Mouse (Mus musculus) spleen, adult 2 months (tissue): Measurements from ENCODE around the gene Neu3. TPM values are rescaled to one million over a fixed set of nuclear protein-coding genes. Genes with fewer than 3 reads are reported as not detected.

Source experiments
- DNase-seq, 2 experiments: peaks; one replicate each; pipeline versions ENCODE4 v3.0.0 to v3.0.0-alpha.2; 2012 to 2021; ENCODE audit warnings: low spot score in 2 of 2, low read depth in 1 of 2
- H3K27ac ChIP-seq: fragments of 200-500 bp; 2 replicates; pipeline ENCODE4 v1.5.1; 2012; ENCODE audit warnings: low read length, inconsistent platforms; ENCODE audit not compliant: insufficient read depth
- H3K27me3 ChIP-seq: fragments of 200-500 bp; 2 replicates; pipeline ENCODE4 v1.6.1; 2012; ENCODE audit warnings: mild to moderate bottlenecking, moderate library complexity, low read length, inconsistent platforms; ENCODE audit not compliant: control insufficient read depth, insufficient read depth
- H3K36me3 ChIP-seq: fragments of 200-500 bp; 2 replicates; pipeline ENCODE4 v1.6.1; 2012; ENCODE audit warnings: mild to moderate bottlenecking, low read length, inconsistent platforms; ENCODE audit not compliant: control insufficient read depth, insufficient read depth
- H3K4me1 ChIP-seq: fragments of 200-500 bp; 2 replicates; pipeline ENCODE4 v1.6.1; 2011; ENCODE audit warnings: inconsistent platforms; ENCODE audit not compliant: control insufficient read depth, insufficient read depth, insufficient read length
- H3K4me3 ChIP-seq: fragments of 200-500 bp; 2 replicates; pipeline ENCODE4 v1.5.1; 2011; ENCODE audit warnings: mild to moderate bottlenecking, inconsistent platforms; ENCODE audit not compliant: insufficient read depth, insufficient read length; ENCODE audit errors: extremely low read depth
- CTCF ChIP-seq: fragments of 200-500 bp; IDR thresholded peaks from 2 replicates; pipeline ENCODE4 v1.5.1; 2011; ENCODE audit warnings: mild to moderate bottlenecking, inconsistent platforms; ENCODE audit not compliant: insufficient read depth, insufficient read length, insufficient replicate concordance; ENCODE audit errors: extremely low read depth
- POLR2A ChIP-seq: fragments of 200-500 bp; IDR thresholded peaks from 2 replicates; pipeline ENCODE4 v1.6.1; 2011; ENCODE audit warnings: low read depth, low read length, inconsistent platforms
- WGBS: fragments of 180-500 bp; shearing (Covaris S2); methylation state at CpG from one replicate; pipeline ENCODE4 v1.1.7; 2018; 5-methylcytosine and 5-hydroxymethylcytosine counted together
- polyA plus RNA-seq: library from polyadenylated mRNA; depleted of rRNA; stranded (reverse); fragments of >200 nt; gene quantifications from 2 replicates; pipeline ENCODE4 v1.2.3, GENCODE M21; 2012; rRNA removed

Neu3 gene
- polyA plus RNA-seq = 2.4 and 3.7 TPM in 2 replicates

- TF ChIP-seq CTCF (no peak), POLR2A (peak; percentile 29; the same call in 1 of the 2 replicates)
- Histone ChIP-seq H3K4me3 (peak within 1 kb of the TSS; percentile 75), H3K36me3 (no peaks in the 10 kb centered on the region), H3K4me1 (peaks cover 4% of the 10 kb centered on the region; the same call in 1 of the 2 replicates), H3K27ac (peak within 1 kb of the TSS; percentile 57; the same call in 1 of the 2 replicates), H3K27me3 (no peaks in the 10 kb centered on the region)
- peak; percentile 65 to 87 for DNase-seq
- WGBS = 2% methylated on average over 26 of the region's 26 CpGs
Measured at GRCm38 (mm10) chr7:99828083-99828570, at the start of gene Neu3. Neu3 (minus strand) TSS chr7:99828417.

GRCm38 (mm10) chr7:99876345-99876744, 48.1 kb upstream of the Neu3 start:
- no peaks in the 10 kb centered on the region for H3K4me1 ChIP-seq
- no peaks in the 10 kb centered on the region for H3K27me3 ChIP-seq
- no peak overlapping the region for H3K4me3 ChIP-seq
- H3K27ac ChIP-seq = no peak overlapping the region
- peak; percentile 88; the same call in 1 of the 2 replicates for TF ChIP-seq CTCF
- TF ChIP-seq POLR2A = no peak
- H3K36me3 ChIP-seq = no peaks in the 10 kb centered on the region
- WGBS = 3% methylated on average over 3 of the region's 3 CpGs
- peak; percentile 46 to 73 for DNase-seq

- H3K27me3 ChIP-seq = no peaks in the 10 kb centered on the region
- TF ChIP-seq POLR2A (no peak), CTCF (no peak)
- H3K27ac ChIP-seq = no peak overlapping the region
- no peaks in the 10 kb centered on the region for H3K36me3 ChIP-seq
- no peak for DNase-seq
- 59% methylated on average over 5 of the region's 5 CpGs for WGBS
- no peaks in the 10 kb centered on the region for H3K4me1 ChIP-seq
- H3K4me3 ChIP-seq = no peak overlapping the region
Measured at GRCm38 (mm10) chr7:99875891-99876290, 47.7 kb upstream of the Neu3 start.

GRCm38 (mm10) chr7:99873965-99874364, 45.7 kb upstream of the Neu3 start:
- Histone ChIP-seq H3K36me3 (no peaks in the 10 kb centered on the region), H3K27ac (no peak overlapping the region), H3K4me3 (no peak overlapping the region), H3K27me3 (no peaks in the 10 kb centered on the region), H3K4me1 (no peaks in the 10 kb centered on the region)
- DNase-seq = no peak
- WGBS = 86% methylated on average over 6 of the region's 6 CpGs
- no peak for TF ChIP-seq POLR2A
- no peak for TF ChIP-seq CTCF

GRCm38 (mm10) chr7:99869296-99869695, 41.1 kb upstream of the Neu3 start:
- no peaks in the 10 kb centered on the region for H3K4me1 ChIP-seq
- no peaks in the 10 kb centered on the region for H3K27me3 ChIP-seq
- TF ChIP-seq POLR2A = no peak
- TF ChIP-seq CTCF = no peak
- no peaks in the 10 kb centered on the region for H3K36me3 ChIP-seq
- no peak for DNase-seq
- no peak overlapping the region for H3K4me3 ChIP-seq
- 57% methylated on average over 4 of the region's 4 CpGs for WGBS
- no peak overlapping the region for H3K27ac ChIP-seq

- Histone ChIP-seq H3K4me1 (no peaks in the 10 kb centered on the region), H3K27me3 (no peaks in the 10 kb centered on the region), H3K4me3 (no peak overlapping the region), H3K27ac (no peak overlapping the region), H3K36me3 (no peaks in the 10 kb centered on the region)
- DNase-seq = no peak
- TF ChIP-seq CTCF = no peak
- no peak for TF ChIP-seq POLR2A
- WGBS = 52% methylated on average over 3 of the region's 3 CpGs
Measured at GRCm38 (mm10) chr7:99865219-99865618, 37.0 kb upstream of the Neu3 start.

- Histone ChIP-seq H3K27ac (no peak overlapping the region), H3K4me1 (no peaks in the 10 kb centered on the region), H3K36me3 (no peaks in the 10 kb centered on the region), H3K4me3 (no peak overlapping the region), H3K27me3 (no peaks in the 10 kb centered on the region)
- TF ChIP-seq CTCF (no peak), POLR2A (no peak)
- no peak for DNase-seq
- WGBS = 89% methylated on average over 11 of the region's 11 CpGs
Measured at GRCm38 (mm10) chr7:99864241-99865028, 36.2 kb upstream of the Neu3 start.
